Mouse (Mus musculus) neural tube, embryonic 12.5 days (tissue): Measurements from ENCODE around the gene Apobec4. TPM values are rescaled to one million over a fixed set of nuclear protein-coding genes. Genes with fewer than 3 reads are reported as not detected.
A peak's percentile ranks its signal among the peaks of the same experiment; 100 is the strongest.

Source experiments
- ATAC-seq: fragments of 200-750 bp; cut with Nextera tagmentation; 2 replicates; pipeline ENCODE4 v1.8.0; 2017; ENCODE audit warnings: low read depth, mild to moderate bottlenecking, moderate TSS enrichment, moderate library complexity; ENCODE audit not compliant: low FRiP score
- H3K27ac ChIP-seq: fragments of 300-500 bp; sonication (generic); 2 replicates; pipeline ENCODE4 v1.5.1; 2016
- H3K27me3 ChIP-seq: fragments of 300-500 bp; sonication (generic); replicated peaks from 2 replicates; pipeline ENCODE4 v1.6.1; 2016; ENCODE audit warnings: mild to moderate bottlenecking
- H3K36me3 ChIP-seq: fragments of 300-500 bp; sonication (generic); 2 replicates; pipeline ENCODE4 v1.6.1; 2016; ENCODE audit warnings: mild to moderate bottlenecking
- H3K4me1 ChIP-seq: fragments of 300-500 bp; sonication (generic); 2 replicates; pipeline ENCODE4 v1.6.1; 2016
- H3K4me2 ChIP-seq: fragments of 300-500 bp; sonication (generic); replicated peaks from 2 replicates; pipeline ENCODE4 v1.6.1; 2016; ENCODE audit warnings: mild to moderate bottlenecking
- H3K4me3 ChIP-seq: fragments of 300-500 bp; sonication (generic); 2 replicates; pipeline ENCODE4 v1.5.1; 2016
- H3K9ac ChIP-seq: fragments of 300-500 bp; sonication (generic); 2 replicates; pipeline ENCODE4 v1.6.1; 2016; ENCODE audit warnings: mild to moderate bottlenecking
- H3K9me3 ChIP-seq: fragments of 300-500 bp; sonication (generic); 2 replicates; pipeline ENCODE4 v1.6.1; 2016; ENCODE audit warnings: mild to moderate bottlenecking
- WGBS: fragments of 180-500 bp; shearing (Covaris S2); methylation state at CpG from one replicate; pipeline ENCODE4 v1.1.7; 2016; 5-methylcytosine and 5-hydroxymethylcytosine counted together
- polyA plus RNA-seq: library from polyadenylated mRNA; unstranded; fragments of >200 nt; fragmentation: Nextera tagmentation; extraction: Ambion mirVana; gene quantifications from 2 replicates; pipeline ENCODE4 v1.2.1, GENCODE M21; 2016

The Apobec4 gene
- polyA plus RNA-seq = not detected in 2 replicates

DNA sequence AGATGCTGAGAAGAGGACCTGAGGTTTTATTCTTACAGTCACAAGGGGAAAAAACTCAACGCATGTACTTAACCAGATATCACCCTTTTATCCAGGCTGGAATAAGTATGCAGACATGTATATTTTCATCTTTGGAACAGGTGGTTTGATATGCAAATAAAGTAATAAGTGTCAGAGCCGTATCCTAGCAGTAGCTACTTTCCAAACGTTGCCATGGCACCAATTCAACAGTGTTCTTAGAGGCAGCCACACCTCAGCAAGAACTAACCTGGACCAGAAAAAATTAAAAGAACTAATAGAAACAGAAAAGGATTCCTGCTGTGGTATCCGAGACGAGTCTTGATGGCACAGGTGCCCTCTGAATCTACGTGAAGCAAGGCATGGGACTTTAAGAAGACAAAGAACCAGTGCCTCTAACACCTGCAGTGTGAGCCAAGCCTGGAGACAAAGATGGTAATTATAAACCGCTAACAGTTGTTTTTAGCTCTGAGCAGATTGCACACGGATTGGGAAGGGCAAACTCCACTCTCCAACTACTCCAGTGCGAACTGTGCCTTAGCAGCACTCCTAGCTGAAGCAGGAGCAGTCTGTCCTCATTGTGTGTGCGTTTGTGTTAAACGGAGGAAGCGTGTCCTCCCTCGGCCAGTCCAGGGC is at the start of gene Apobec4:
TSS of gene Apobec4 (plus strand) at position 240 of the 654 bp plus-strand sequence.
- Histone ChIP-seq H3K4me3 (no peak within 1 kb of the TSS), H3K27ac (no peak within 1 kb of the TSS), H3K4me2 (no peak within 1 kb of the TSS), H3K4me1 (peaks cover 6% of the 10 kb centered on the region; the same call in 1 of the 2 replicates), H3K36me3 (no peaks in the 10 kb centered on the region), H3K27me3 (no peaks in the 10 kb centered on the region), H3K9me3 (no peaks in the 10 kb centered on the region), H3K9ac (no peak within 1 kb of the TSS)
- ATAC-seq = no peak
- 62% methylated on average over 13 of the region's 13 CpGs for WGBS

DNA sequence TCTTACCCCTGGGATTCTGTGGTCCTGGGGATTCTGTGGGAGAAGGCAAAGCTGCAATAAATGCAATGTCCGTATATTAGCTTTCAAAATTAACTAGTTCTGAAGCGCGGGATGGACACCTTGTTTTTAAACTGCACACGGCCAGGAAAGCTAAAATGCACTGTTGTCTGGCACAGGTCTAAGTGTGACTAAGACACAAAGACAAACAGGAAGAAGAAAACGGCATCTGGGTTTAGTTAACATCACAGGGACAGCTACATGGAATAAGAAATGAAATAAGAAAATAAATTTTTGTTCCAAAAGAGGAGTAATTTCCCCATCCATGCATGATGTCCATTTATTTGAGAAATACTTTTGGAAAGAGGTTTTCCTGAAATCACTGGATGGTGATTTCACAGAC is 49.3 kb upstream of the Apobec4 start:
- Histone ChIP-seq H3K4me3 (no peak overlapping the region), H3K27me3 (no peaks in the 10 kb centered on the region), H3K9me3 (no peaks in the 10 kb centered on the region), H3K4me2 (no peak overlapping the region), H3K27ac (no peak overlapping the region), H3K4me1 (peaks cover 7% of the 10 kb centered on the region; the same call in 1 of the 2 replicates), H3K9ac (no peak overlapping the region), H3K36me3 (no peaks in the 10 kb centered on the region)
- WGBS = 87% methylated on average over 5 of the region's 5 CpGs
- ATAC-seq = no peak

DNA sequence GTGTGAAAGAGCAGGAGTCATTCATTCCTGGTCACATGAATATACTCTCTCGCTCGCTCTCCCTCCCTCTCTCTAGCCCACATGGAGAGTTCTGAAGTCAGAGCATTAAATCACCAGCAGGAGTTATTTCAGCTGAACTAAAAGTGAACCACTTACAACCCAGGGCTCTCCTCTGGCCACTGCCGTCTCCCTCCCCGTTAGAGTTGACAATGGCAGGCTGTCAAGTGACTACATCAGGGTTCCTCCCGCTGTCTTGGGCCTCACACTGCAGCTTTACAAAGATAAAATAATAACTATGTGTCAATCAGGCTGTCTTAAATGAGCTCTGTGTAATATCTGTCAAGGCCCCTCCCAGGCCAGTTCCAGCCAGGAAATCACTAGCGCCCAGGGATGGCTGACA is 47.4 kb upstream of the Apobec4 start:
- no peak overlapping the region for H3K27ac ChIP-seq

DNA sequence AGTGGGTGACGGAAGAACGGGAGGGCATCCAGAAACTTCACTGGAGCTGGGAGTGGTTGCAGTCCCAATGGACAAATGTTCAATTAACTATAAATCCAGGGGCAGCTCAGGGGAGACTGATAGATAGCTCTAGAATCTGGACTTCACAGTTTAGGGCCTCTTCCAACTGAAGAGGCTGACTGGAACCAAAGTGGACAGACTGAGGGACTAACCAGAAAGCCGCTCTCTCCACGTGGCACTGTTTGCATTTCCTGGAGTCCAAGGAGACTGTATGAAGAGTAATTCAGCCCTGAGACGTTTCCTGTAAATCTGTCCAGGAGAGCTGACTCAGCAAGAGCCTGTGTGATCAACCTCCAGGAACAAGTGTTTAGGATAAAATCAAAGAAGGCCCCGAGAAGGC is 46.4 kb upstream of the Apobec4 start:
- H3K9ac ChIP-seq = no peak overlapping the region
- H3K36me3 ChIP-seq = no peaks in the 10 kb centered on the region
- H3K27me3 ChIP-seq = no peaks in the 10 kb centered on the region
- H3K4me1 ChIP-seq = peaks cover 7% of the 10 kb centered on the region; the same call in 1 of the 2 replicates
- H3K4me2 ChIP-seq = no peak overlapping the region
- no peak overlapping the region for H3K4me3 ChIP-seq
- WGBS = 63% methylated on average over 6 of the region's 6 CpGs
- ATAC-seq = no peak
- H3K27ac ChIP-seq = no peak overlapping the region
- no peaks in the 10 kb centered on the region for H3K9me3 ChIP-seq

More for the DNA sequence above, 47.4 kb upstream of the Apobec4 start:
- peak; percentile 37; the same call in 1 of the 2 replicates for ATAC-seq
- Histone ChIP-seq H3K36me3 (no peaks in the 10 kb centered on the region), H3K4me2 (no peak overlapping the region), H3K9ac (no peak overlapping the region), H3K4me1 (peaks cover 7% of the 10 kb centered on the region; the same call in 1 of the 2 replicates), H3K9me3 (no peaks in the 10 kb centered on the region), H3K4me3 (no peak overlapping the region), H3K27me3 (no peaks in the 10 kb centered on the region)
- 22% methylated on average over 6 of the region's 6 CpGs for WGBS

DNA sequence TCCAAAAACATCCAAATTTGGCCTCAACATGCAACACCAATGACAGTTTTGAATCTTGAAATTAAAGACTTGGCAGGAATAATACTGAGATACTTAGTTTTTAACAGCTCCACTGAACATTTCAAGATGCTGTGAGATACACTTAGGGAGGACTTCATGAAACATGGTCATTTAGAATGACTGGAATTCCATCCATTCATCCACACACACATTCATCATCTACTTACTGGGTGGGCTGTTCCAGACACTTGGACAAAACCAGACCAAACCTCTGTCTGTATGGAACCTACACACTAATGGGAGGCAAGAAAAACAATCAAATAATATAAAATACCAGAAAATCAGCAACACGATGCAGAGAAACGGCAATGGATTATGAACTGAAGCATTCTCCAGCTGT is 42.8 kb upstream of the Apobec4 start:
- Histone ChIP-seq H3K4me3 (no peak overlapping the region), H3K36me3 (no peaks in the 10 kb centered on the region), H3K27me3 (no peaks in the 10 kb centered on the region), H3K9me3 (no peaks in the 10 kb centered on the region), H3K27ac (no peak overlapping the region), H3K4me1 (peaks cover 7% of the 10 kb centered on the region; the same call in 1 of the 2 replicates), H3K4me2 (no peak overlapping the region), H3K9ac (no peak overlapping the region)
- 90% methylated on average over 2 of the region's 2 CpGs for WGBS
- ATAC-seq = no peak

DNA sequence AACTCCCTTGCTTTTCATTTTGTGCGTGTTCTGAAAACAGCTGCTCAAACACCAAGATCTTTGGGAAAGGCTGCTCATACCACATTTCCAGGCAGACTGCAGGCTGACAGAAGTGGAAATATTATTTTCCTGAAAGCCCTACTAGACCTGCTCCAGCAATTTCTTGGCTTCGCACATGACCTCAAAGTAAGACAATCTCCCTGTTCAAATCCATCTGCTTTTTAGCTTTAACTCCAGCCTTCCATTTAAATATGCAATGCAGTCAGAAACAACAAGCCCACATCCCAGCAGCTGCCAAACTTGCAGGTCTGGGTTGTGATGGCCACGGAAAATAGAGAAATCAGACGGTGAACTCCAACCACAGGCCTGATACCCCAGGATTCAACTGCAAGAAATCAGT is 39.3 kb upstream of the Apobec4 start:
- 90% methylated on average over 4 of the region's 4 CpGs for WGBS
- Histone ChIP-seq H3K4me1 (no peaks in the 10 kb centered on the region), H3K9me3 (no peaks in the 10 kb centered on the region), H3K9ac (no peak overlapping the region), H3K27ac (no peak overlapping the region), H3K4me3 (no peak overlapping the region), H3K36me3 (no peaks in the 10 kb centered on the region), H3K4me2 (no peak overlapping the region), H3K27me3 (no peaks in the 10 kb centered on the region)
- ATAC-seq = no peak

DNA sequence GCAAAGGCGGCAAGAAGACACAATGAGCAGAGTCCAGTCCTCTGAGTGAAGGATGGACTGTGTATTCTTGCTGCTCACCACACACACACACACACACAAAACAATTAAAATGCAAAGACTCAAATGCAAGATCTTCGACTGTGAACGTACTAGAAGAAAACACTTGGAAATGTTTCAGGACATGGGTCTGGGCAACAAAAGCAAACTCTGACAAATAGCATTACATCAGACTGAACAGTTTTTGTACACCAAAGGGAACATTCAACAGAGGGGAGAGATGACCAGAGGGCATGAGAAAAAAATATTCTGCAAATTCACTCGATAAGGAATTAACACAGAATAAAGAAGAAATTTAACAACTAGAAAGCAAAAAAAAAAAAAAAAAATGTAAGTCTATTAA is 36.4 kb upstream of the Apobec4 start:
- Histone ChIP-seq H3K36me3 (no peaks in the 10 kb centered on the region), H3K4me2 (no peak overlapping the region), H3K4me1 (no peaks in the 10 kb centered on the region), H3K27ac (no peak overlapping the region), H3K4me3 (no peak overlapping the region), H3K9ac (no peak overlapping the region), H3K9me3 (no peaks in the 10 kb centered on the region), H3K27me3 (no peaks in the 10 kb centered on the region)
- 88% methylated on average over 4 of the region's 4 CpGs for WGBS
- ATAC-seq = no peak

DNA sequence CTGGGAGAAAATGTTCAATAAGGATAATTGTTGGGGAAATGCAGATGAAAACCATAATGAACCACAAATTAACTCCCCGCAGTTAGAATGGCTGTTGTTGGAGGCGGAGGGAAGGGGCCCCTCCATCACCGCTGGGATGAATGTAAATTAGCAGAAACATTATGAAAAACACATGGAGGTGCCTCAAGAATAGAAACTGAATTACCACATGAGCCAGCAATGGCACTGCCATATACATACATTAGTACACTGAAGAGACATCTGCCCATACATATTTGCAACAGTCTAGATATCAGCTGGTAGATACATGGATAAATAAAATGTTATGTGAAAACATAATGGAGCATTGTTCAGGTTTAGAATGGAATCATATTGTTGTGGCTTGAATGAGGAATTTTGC is 35.9 kb upstream of the Apobec4 start:
- no peaks in the 10 kb centered on the region for H3K27me3 ChIP-seq
- ATAC-seq = no peak
- no peaks in the 10 kb centered on the region for H3K4me1 ChIP-seq
- 74% methylated on average over 3 of the region's 3 CpGs for WGBS
- H3K27ac ChIP-seq = no peak overlapping the region
- no peaks in the 10 kb centered on the region for H3K9me3 ChIP-seq
- no peak overlapping the region for H3K4me2 ChIP-seq
- H3K4me3 ChIP-seq = no peak overlapping the region
- H3K36me3 ChIP-seq = no peaks in the 10 kb centered on the region
- H3K9ac ChIP-seq = no peak overlapping the region

DNA sequence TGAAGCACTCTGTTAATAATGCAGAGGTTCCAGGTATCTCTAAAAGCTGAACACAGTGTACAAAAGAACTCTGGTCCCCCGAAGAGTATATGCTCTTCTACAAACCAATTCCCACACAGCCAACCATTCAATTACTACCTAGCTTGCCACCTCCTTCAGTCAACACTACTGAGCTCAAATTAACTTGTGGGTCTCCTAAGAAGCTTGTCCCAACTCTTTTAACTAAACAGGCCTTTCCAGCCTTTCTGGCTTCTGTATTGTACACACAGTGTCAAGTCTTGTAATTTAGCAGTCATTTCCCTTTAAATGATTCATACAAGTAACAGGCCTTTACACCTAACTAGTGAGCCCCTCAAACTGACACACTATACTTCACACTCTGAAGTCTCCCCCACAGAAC is 33.0 kb upstream of the Apobec4 start:
- no peak for ATAC-seq
- Histone ChIP-seq H3K27ac (no peak overlapping the region), H3K36me3 (no peaks in the 10 kb centered on the region), H3K4me2 (no peak overlapping the region), H3K9ac (no peak overlapping the region), H3K9me3 (no peaks in the 10 kb centered on the region), H3K4me3 (no peak overlapping the region), H3K4me1 (no peaks in the 10 kb centered on the region), H3K27me3 (no peaks in the 10 kb centered on the region)
- 92% methylated on average over 1 of the region's 1 CpGs for WGBS

DNA sequence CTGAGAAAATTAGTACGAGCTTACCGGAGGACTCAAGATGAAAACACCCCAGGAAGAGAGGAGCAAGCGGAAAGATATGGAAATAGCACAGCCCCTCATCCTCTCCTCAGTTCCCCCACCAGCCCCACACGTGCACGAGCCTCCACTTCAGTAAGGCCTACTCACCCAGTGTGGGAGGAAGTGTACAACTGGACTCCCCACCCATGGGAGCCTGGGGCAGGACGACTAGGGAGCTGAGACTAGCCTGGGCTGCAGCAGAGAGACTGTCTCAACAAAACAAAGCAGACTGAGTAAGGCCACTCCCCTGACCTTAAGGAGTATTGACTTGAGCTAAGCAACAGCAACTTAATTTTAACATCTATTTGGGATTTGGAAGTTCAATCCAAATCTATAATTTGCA is 32.2 kb upstream of the Apobec4 start:
- Histone ChIP-seq H3K36me3 (no peaks in the 10 kb centered on the region), H3K4me3 (no peak overlapping the region), H3K9me3 (no peaks in the 10 kb centered on the region), H3K27me3 (no peaks in the 10 kb centered on the region), H3K27ac (no peak overlapping the region), H3K4me1 (no peaks in the 10 kb centered on the region), H3K9ac (no peak overlapping the region), H3K4me2 (no peak overlapping the region)
- WGBS = 71% methylated on average over 6 of the region's 6 CpGs
- no peak for ATAC-seq

DNA sequence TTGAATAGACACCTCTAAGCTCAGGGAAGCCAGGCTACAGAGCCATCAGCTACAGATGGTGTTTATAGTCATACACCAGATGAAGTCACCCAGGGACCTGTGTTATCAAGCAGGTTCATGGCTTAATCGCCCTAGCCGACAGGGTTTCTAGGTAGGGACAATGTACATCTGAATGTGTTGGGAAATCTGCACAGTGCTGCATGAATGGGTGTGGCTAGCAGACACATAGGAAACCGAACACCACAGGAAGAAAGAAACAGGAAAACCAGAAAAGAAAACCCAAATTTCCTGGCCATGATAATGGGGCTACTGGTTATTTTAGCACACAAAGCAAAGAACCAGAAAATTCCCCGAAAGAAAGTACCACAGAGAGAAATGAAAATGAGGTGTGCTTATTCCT is 29.4 kb upstream of the Apobec4 start:
- no peaks in the 10 kb centered on the region for H3K27me3 ChIP-seq
- no peaks in the 10 kb centered on the region for H3K9me3 ChIP-seq
- no peak overlapping the region for H3K9ac ChIP-seq
- H3K4me3 ChIP-seq = no peak overlapping the region
- no peak overlapping the region for H3K4me2 ChIP-seq
- no peaks in the 10 kb centered on the region for H3K4me1 ChIP-seq
- no peak for ATAC-seq
- WGBS = 91% methylated on average over 4 of the region's 4 CpGs
- no peaks in the 10 kb centered on the region for H3K36me3 ChIP-seq
- no peak overlapping the region for H3K27ac ChIP-seq

DNA sequence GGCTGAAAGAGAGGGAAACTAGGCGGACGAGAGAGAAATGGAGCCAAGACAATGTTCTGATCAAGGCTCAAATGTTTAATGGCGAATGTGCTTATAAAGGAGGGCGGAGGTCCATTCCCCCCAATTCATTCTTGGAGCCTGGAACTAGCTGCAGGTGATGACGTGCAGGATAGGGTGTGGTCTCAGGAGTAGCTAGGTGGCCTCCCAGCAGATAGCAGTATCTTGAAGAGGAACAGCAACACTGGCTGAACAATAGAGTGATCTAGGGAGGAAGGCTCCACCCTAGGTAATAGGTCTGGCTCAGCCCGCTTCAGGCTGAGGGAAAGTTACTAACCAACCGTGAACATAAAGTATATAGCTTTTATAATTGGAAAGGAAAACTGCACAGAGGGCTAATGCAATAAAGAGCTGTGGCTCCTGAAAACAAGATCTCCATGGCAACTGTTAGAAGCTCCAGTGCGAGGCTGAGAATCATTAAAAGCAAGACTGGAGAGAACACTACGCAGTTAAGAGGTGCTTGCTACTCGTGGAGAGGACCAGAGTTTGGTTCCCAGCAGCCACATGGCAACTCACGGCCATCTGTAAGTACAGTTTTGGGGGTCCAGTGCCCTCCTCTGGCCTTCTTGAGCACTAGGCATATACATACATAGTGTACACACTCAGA is 28.7 kb upstream of the Apobec4 start:
- no peak for ATAC-seq

DNA sequence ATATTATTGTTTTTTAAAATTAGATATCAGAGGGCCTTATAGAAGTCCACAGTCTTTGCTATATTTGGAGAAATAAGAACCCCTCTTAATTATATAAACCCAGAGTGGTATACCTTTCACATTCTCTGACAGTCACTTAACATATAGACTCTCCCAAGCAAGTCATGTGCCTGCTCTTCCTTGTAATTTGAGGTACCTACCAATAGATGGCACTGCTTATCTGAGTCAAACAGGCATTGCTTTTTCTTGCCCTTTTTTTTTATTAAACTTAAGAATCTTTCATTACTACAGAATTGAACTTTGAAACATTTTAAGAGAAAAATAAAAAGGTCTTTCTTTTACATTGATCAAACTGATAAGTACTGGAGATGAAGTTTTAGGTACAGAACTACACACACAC is 26.1 kb upstream of the Apobec4 start:
- H3K9ac ChIP-seq = no peak overlapping the region
- H3K4me2 ChIP-seq = no peak overlapping the region

More for the DNA sequence above, 28.7 kb upstream of the Apobec4 start:
- Histone ChIP-seq H3K4me1 (no peaks in the 10 kb centered on the region), H3K9ac (no peak overlapping the region), H3K4me3 (no peak overlapping the region), H3K27ac (no peak overlapping the region), H3K4me2 (no peak overlapping the region), H3K9me3 (no peaks in the 10 kb centered on the region), H3K36me3 (no peaks in the 10 kb centered on the region), H3K27me3 (no peaks in the 10 kb centered on the region)
- 86% methylated on average over 11 of the region's 11 CpGs for WGBS

More for the DNA sequence above, 26.1 kb upstream of the Apobec4 start:
- Histone ChIP-seq H3K36me3 (no peaks in the 10 kb centered on the region), H3K9me3 (no peaks in the 10 kb centered on the region), H3K4me1 (no peaks in the 10 kb centered on the region), H3K4me3 (no peak overlapping the region), H3K27ac (no peak overlapping the region), H3K27me3 (no peaks in the 10 kb centered on the region)
- no peak for ATAC-seq
